Mouse (Mus musculus) Muller cell, postnatal 12 days (primary cell): Measurements from ENCODE around the gene Atg7.

Source experiments
- DNase-seq: peaks from one replicate; pipeline ENCODE4 v3.0.0-alpha.2; 2015; ENCODE audit errors: inconsistent ontology term

The Atg7 gene

GRCm38 (mm10) chr6:114901321-114901824, 258.5 kb downstream of the Atg7 start:
- DNase-seq, result peak; percentile 62

DNA sequence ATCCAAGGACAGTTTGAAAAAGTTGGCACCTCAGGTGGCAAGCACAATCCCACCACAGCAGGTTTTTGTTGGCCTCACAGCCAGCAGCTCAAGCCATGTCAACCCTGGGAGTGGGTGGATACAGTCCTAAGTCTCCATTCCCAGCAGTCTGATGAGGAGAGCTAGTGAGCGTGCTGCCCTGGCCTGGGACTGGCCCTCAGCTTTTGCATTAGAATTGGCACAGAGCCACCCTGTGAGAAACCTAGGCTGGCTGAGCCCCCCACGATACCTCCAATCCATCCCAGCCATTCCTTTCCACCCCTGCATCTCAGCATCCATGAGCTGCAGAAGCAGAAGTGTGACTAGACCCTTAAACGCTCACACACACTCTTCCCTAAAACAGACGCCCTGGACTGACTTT, 259.0 kb downstream of the Atg7 start:
- no peak for DNase-seq

DNA sequence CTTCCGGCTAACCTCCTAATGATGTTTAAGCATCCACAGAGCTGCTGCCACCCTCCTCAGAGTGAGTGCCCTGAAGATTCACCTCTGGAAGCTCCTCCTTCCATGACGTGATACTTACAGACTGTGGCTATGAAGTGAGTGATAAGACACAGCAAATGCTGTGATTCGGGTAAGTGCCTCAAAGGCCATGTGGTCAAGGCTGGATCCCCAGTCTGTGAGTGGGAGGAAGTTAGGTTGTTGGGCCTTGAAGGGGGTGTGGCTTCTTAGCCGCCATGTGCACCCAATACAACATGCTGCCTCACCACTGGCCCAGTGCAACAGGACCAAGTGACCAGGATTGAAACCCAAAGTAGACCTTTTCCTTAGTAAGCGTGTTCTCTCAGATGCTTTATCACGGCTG, 261.3 kb downstream of the Atg7 start:
- no peak for DNase-seq

DNA sequence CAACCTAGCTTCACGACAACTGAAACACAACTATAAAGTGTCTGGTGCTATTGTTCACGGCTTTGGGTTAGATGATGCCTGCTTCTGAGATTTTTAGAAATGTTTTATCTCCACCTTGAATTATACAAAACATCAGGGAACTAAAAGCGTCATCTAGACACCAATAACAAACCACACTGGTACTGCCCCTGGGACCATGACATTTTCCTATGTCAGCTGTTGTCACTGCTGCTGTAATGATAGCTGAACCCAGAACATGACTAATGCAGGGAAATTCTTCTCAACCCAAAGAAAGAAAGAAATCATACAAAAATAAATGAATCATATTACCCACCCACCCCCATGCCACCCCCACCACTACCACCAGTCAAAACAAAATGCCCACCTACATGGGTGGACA, 261.9 kb downstream of the Atg7 start:
- no peak for DNase-seq

GRCm38 (mm10) chr6:114905253-114906028, 262.5 kb downstream of the Atg7 start:
- DNase-seq, result no peak

- no peak for DNase-seq
Measured at GRCm38 (mm10) chr6:114906209-114906608, 263.3 kb downstream of the Atg7 start.

GRCm38 (mm10) chr6:114907459-114907858, 264.6 kb downstream of the Atg7 start:
- no peak for DNase-seq

DNA sequence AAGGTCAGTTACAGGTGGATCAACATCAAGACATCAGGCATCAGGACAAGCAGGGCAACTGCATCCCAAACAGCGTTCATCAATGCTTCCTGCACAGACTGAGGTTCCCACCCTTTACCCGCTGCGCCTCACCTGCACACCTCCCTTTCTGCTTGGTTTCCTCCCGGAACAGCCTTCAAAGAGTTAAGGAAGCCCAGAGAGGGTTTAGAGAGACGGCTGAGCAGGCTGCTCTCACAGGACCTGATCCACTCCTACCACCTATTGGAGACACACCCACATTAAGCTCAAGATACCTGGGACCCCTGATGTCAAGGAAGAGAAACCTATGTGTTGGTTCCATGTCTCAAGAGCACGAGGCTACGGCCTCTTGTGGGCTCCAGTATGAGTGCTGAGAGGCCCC, 266.9 kb downstream of the Atg7 start:
- DNase-seq, result no peak
